Mouse (Mus musculus): Measurements from ENCODE around the gene Runx1. TPM values are rescaled to one million over a fixed set of nuclear protein-coding genes. Genes with fewer than 3 reads are reported as not detected.

Gene Runx1
- total and polyA plus RNA-seq, 3 experiments: 3.1 to 10.9 (median 4.7) TPM

DNA sequence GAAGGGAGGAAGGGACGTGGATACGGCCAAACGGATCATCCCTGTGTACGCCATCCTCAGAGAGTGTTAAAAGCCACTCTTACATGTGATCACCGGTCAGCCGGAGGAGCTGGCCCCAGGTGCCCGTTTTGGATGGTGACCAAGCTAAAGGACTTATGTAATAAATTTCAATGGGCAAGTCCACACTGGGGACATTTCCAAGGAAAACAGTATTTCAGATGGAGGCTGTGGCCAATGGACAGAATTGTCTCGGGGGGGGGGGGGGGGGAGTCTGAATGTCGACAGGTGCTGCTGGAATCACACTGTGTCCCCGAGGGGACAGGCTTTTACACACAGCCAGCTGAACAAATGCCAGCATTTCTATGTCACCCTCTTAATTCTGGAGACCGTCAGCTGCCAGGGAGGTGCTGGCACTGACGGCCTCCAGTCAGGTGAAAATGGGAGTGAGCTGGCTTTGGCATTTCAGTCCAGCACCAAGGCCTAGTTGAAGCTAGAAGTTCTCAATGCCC, 214.3 kb downstream of the Runx1 start:
- TF ChIP-seq CHD1 (IDR thresholded peaks at IDR 0.05; ENCODE audit: low read depth, low read length) (no peak), BHLHE40 (IDR thresholded peaks at IDR 0.05; ENCODE audit: low read depth, low read length) (no peak), TBP (conservative IDR thresholded peaks at IDR 0.05; ENCODE audit: low read depth, low read length) (no peak), EP300 (IDR thresholded peaks at IDR 0.05; ENCODE audit: low read length) (no peak)
- DNase-seq (ENCODE audit: extremely low read depth): no peak
- H3K79me2 ChIP-seq (replicated peaks; ENCODE audit: control insufficient read depth, extremely low read depth, insufficient read depth, poor library complexity, severe bottlenecking): no peaks in the 10 kb centered on the region
- peaks cover 7 to 87% of the 10 kb centered on the region in 2 experiments for H3K36me3 ChIP-seq (replicated peaks in 1 of 2; ENCODE audit: control insufficient read depth in 1 of 2, insufficient read depth in 1 of 2, low read length in 1 of 2)
- H3K9ac ChIP-seq (ENCODE audit: insufficient read depth, low read depth): no peak overlapping the region
- no peaks in the 10 kb centered on the region for H3K9me3 ChIP-seq (replicated peaks; ENCODE audit: low read length)
- H3K4me2 ChIP-seq (ENCODE audit: insufficient read depth, low read depth, poor library complexity, severe bottlenecking): no peak overlapping the region
- H3K4me1 ChIP-seq (ENCODE audit: control insufficient read depth in 1 of 2, insufficient read depth in 2 of 2): peaks cover 0 to 21% of the 10 kb centered on the region in 2 experiments; a peak in 2 of 4 replicates
- H3K27ac ChIP-seq (ENCODE audit: insufficient read depth, low read depth): no peak overlapping the region
- dilution Hi-C loops (cut with MboI; ENCODE audit: extremely low pct_ligation_motif_present, extremely low pct_unique_long_range_greater_than_20kb, low sequenced_read_pairs) (no loop called here), in situ Hi-C loops (cut with MboI; ENCODE audit: low pct_ligation_motif_present, low pct_unique_long_range_greater_than_20kb, low sequenced_read_pairs) (no loop called here)
- H3K4me3 ChIP-seq (replicated peaks in 1 of 3; ENCODE audit: low read depth in 2 of 3, low read length in 2 of 3, poor library complexity in 1 of 3): no peak overlapping the region
- H3K27me3 ChIP-seq (replicated peaks): no peaks in the 10 kb centered on the region

DNA sequence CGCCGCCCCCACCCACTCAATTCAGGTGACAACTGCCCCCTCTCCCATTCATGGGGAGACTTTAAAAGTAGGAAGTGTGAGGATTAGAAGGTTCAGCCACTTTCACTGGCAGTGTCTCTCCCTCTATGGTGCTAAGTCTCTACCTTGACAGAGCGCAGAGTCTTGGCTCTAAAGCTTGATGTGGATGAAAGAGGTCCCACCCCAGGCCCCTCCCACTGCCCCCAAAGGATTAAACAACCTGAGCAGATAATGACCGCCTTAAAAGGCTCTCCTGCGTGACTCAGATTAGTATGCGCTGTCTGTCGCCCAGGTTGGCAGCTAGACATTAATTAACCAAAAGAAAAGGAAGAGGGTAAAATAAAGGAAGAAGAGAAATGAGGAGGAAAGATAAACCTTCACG, 215.5 kb downstream of the Runx1 start:
- no peaks in the 10 kb centered on the region for H3K27me3 ChIP-seq (replicated peaks)
- TF ChIP-seq ZMIZ1 (IDR thresholded peaks at IDR 0.05; ENCODE audit: low read depth, low read length) (no peak), MAX (IDR thresholded peaks at IDR 0.05; ENCODE audit: low read length) (no peak), SIN3A (IDR thresholded peaks at IDR 0.05; ENCODE audit: low read length) (no peak), CHD1 (IDR thresholded peaks at IDR 0.05; ENCODE audit: low read depth, low read length) (no peak), JUN (IDR thresholded peaks at IDR 0.05; ENCODE audit: insufficient read depth, low read depth, low read length) (no peak), HCFC1 (IDR thresholded peaks at IDR 0.05; ENCODE audit: low read depth, low read length) (no peak), GABPA (IDR thresholded peaks at IDR 0.05; ENCODE audit: insufficient replicate concordance, low read depth, low read length) (no peak), POLR2A (IDR thresholded peaks at IDR 0.05; ENCODE audit: low read depth, low read length) (no peak), EP300 (IDR thresholded peaks at IDR 0.05; ENCODE audit: low read length) (no peak), ELF1 (IDR thresholded peaks at IDR 0.05; ENCODE audit: low read depth, low read length) (no peak), TCF12 (IDR thresholded peaks at IDR 0.05; ENCODE audit: low read depth, low read length) (no peak), BHLHE40 (IDR thresholded peaks at IDR 0.05; ENCODE audit: low read depth, low read length) (no peak), CTCF (conservative IDR thresholded peaks at IDR 0.05 in 1 of 2, IDR thresholded peaks at IDR 0.05 in 1 of 2; ENCODE audit: low read depth in 2 of 2, low read length in 2 of 2) (no peak), NELFE (IDR thresholded peaks at IDR 0.05; ENCODE audit: low read depth, low read length) (no peak)
- dilution Hi-C loops (cut with MboI; ENCODE audit: extremely low pct_ligation_motif_present, extremely low pct_unique_long_range_greater_than_20kb, low sequenced_read_pairs): no loop called here
- no peak overlapping the region for H3K4me3 ChIP-seq (replicated peaks in 1 of 3; ENCODE audit: low read depth in 2 of 3, low read length in 2 of 3, poor library complexity in 1 of 3)
- no peaks in the 10 kb centered on the region for H3K79me2 ChIP-seq (replicated peaks; ENCODE audit: control insufficient read depth, extremely low read depth, insufficient read depth, poor library complexity, severe bottlenecking)
- DNase-seq (ENCODE audit: extremely low read depth): no peak
- H3K9ac ChIP-seq (ENCODE audit: insufficient read depth, low read depth): no peak overlapping the region
- no peak overlapping the region for H3K4me2 ChIP-seq (ENCODE audit: insufficient read depth, low read depth, poor library complexity, severe bottlenecking)
- in situ Hi-C loops (cut with MboI; ENCODE audit: low pct_ligation_motif_present, low pct_unique_long_range_greater_than_20kb, low sequenced_read_pairs): no loop called here
- H3K4me1 ChIP-seq (ENCODE audit: control insufficient read depth in 1 of 2, insufficient read depth in 2 of 2): peaks cover 0 to 19% of the 10 kb centered on the region in 2 experiments; a peak in 2 of 4 replicates
- H3K27ac ChIP-seq (ENCODE audit: insufficient read depth, low read depth): no peak overlapping the region
- peaks cover 5% of the 10 kb centered on the region for H3K9me3 ChIP-seq (replicated peaks; ENCODE audit: low read length)
- peaks cover 12 to 87% of the 10 kb centered on the region in 2 experiments for H3K36me3 ChIP-seq (replicated peaks in 1 of 2; ENCODE audit: control insufficient read depth in 1 of 2, insufficient read depth in 1 of 2, low read length in 1 of 2)
